Comparison of ENCODE assay signal across 11 mouse cellular contexts in the genomic region with DNA sequence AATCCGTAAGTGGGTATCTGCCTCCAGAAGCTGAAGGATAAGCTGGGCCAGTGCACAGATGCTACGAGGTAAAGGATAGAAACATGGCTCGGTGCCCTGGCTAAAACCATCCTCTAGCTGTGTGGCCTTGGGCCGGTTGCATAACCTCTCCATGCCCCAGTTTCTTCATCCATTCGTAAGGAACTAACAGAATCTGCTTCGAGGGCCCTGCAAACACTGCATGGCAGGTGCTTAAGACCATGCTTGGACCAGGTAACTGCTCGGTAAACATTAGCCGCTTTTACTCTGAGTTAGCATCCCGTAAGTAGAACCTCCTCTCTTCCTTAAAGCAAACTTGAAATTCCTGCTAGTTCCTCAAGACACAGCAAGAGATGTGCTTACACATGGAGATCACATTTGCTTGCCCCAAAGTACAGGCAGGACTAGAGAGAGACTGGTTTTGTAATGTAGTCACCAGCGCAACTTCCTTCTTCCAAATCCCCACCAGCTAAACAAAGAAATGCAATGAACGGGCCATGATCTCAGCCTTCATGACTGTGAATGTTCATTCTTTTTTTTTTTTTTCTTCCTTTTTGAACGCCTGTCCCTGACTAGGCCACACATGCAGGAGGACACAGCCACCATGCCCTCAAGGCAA. TPM values are rescaled to one million over a fixed set of nuclear protein-coding genes. Genes with fewer than 3 reads are reported as not detected.
DNase-seq lines count a peak whose midpoint lies in the region; ATAC-seq and TF ChIP-seq lines count a peak whose summit lies in the region.
"Had no signal": no experiment of that assay in that cellular context is flagged by ENCODE, and none has a peak within 500 bp of the region (broad histone marks: within the 10 kb centered on the region; RNA-seq: fewer than 3 reads in every experiment).

No protein-coding gene starts in this region.

- peaks cover 5% of the 10 kb centered on the region; the same call in 1 of the 2 replicates for H3K36me3 ChIP-seq in forebrain, embryonic 14.5 days (ENCODE audit: control insufficient read depth, insufficient read depth, low read length)
- no peaks in the 10 kb centered on the region for H3K36me3 ChIP-seq in forebrain, embryonic 11.5 days (ENCODE audit: control insufficient read depth, insufficient read depth, low read length)
- H3K36me3 ChIP-seq in liver, adult 2 months (ENCODE audit: control insufficient read depth, insufficient read depth, low read length): no peaks in the 10 kb centered on the region
- H3K36me3 ChIP-seq in liver, embryonic 11.5 days (ENCODE audit: control insufficient read depth, insufficient read depth, low read length): no peaks in the 10 kb centered on the region
- no peaks in the 10 kb centered on the region for H3K36me3 ChIP-seq in macrophage (ENCODE audit: inconsistent target)
- peaks cover 69% of the 10 kb centered on the region for H3K36me3 ChIP-seq in hindbrain, embryonic 10.5 days
- H3K36me3 ChIP-seq: neural tube, embryonic 12.5 days had no signal

- no peak overlapping the region for H3K9ac ChIP-seq in forebrain, embryonic 14.5 days (ENCODE audit: low read length)
- H3K9ac ChIP-seq in forebrain, embryonic 11.5 days (ENCODE audit: low read length): no peak overlapping the region
- H3K9ac ChIP-seq in liver, adult 2 months (ENCODE audit: low read depth, low read length): no peak overlapping the region
- no peak overlapping the region for H3K9ac ChIP-seq in liver, embryonic 11.5 days (ENCODE audit: low read depth, low read length)
- H3K9ac ChIP-seq: embryonic facial prominence, embryonic 12.5 days; limb, embryonic 15.5 days; neural tube, embryonic 12.5 days had no signal

- H3K9me3 ChIP-seq in forebrain, embryonic 14.5 days (replicated peaks; ENCODE audit: control insufficient read depth, low read length): no peaks in the 10 kb centered on the region
- H3K9me3 ChIP-seq in forebrain, embryonic 11.5 days (ENCODE audit: control insufficient read depth, low read length): no peaks in the 10 kb centered on the region
- H3K9me3 ChIP-seq in liver, embryonic 11.5 days (ENCODE audit: control insufficient read depth, low read length): no peaks in the 10 kb centered on the region
- no peaks in the 10 kb centered on the region for H3K9me3 ChIP-seq in hindbrain, embryonic 10.5 days
- H3K9me3 ChIP-seq: embryonic facial prominence, embryonic 12.5 days; limb, embryonic 15.5 days; neural tube, embryonic 12.5 days had no signal

- H3K4me2 ChIP-seq in forebrain, embryonic 14.5 days (ENCODE audit: low read length): no peak overlapping the region
- no peak overlapping the region for H3K4me2 ChIP-seq in forebrain, embryonic 11.5 days (ENCODE audit: low read depth, low read length, severe bottlenecking)
- H3K4me2 ChIP-seq in liver, embryonic 11.5 days: no peak overlapping the region
- H3K4me2 ChIP-seq: embryonic facial prominence, embryonic 12.5 days; limb, embryonic 15.5 days; neural tube, embryonic 12.5 days had no signal

- no peak for TF ChIP-seq POLR2A in liver, adult 2 months (IDR thresholded peaks at IDR 0.05; ENCODE audit: extremely low read depth, insufficient read depth, low read length)

- peaks cover 27% of the 10 kb centered on the region for H3K4me1 ChIP-seq in forebrain, embryonic 14.5 days (ENCODE audit: control insufficient read depth, insufficient read depth, low read length)
- no peaks in the 10 kb centered on the region; the same call in 1 of the 2 replicates for H3K4me1 ChIP-seq in forebrain, embryonic 11.5 days (replicated peaks; ENCODE audit: control insufficient read depth, insufficient read depth, low read length)
- peaks cover 2% of the 10 kb centered on the region; the same call in 1 of the 2 replicates for H3K4me1 ChIP-seq in liver, adult 2 months (ENCODE audit: control insufficient read depth, insufficient read depth, low read length)
- no peaks in the 10 kb centered on the region for H3K4me1 ChIP-seq in liver, embryonic 11.5 days (replicated peaks; ENCODE audit: control insufficient read depth, insufficient read depth, low read length)
- H3K4me1 ChIP-seq in hindbrain, embryonic 10.5 days (replicated peaks): peaks cover 28% of the 10 kb centered on the region
- H3K4me1 ChIP-seq: neural tube, embryonic 12.5 days had no signal

- no peaks in the 10 kb centered on the region for H3K27me3 ChIP-seq in forebrain, embryonic 14.5 days (replicated peaks; ENCODE audit: control insufficient read depth, insufficient read depth, low read length)
- no peaks in the 10 kb centered on the region for H3K27me3 ChIP-seq in forebrain, embryonic 11.5 days (ENCODE audit: control insufficient read depth, insufficient read depth, low read length)
- H3K27me3 ChIP-seq in liver, adult 2 months (ENCODE audit: control insufficient read depth, insufficient read depth, low read length): no peaks in the 10 kb centered on the region
- H3K27me3 ChIP-seq in liver, embryonic 11.5 days (replicated peaks; ENCODE audit: control insufficient read depth, insufficient read depth, low read length): no peaks in the 10 kb centered on the region
- H3K27me3 ChIP-seq in hindbrain, embryonic 10.5 days (ENCODE audit: insufficient read depth, poor library complexity, severe bottlenecking): no peaks in the 10 kb centered on the region
- H3K27me3 ChIP-seq: embryonic facial prominence, embryonic 12.5 days; limb, embryonic 15.5 days; neural tube, embryonic 12.5 days had no signal

- peak overlapping the region; percentile 65 for H3K27ac ChIP-seq in forebrain, embryonic 14.5 days (ENCODE audit: low read depth, low read length)
- H3K27ac ChIP-seq in forebrain, embryonic 11.5 days (ENCODE audit: low read depth, low read length): no peak overlapping the region
- no peak overlapping the region for H3K27ac ChIP-seq in liver, adult 2 months (replicated peaks; ENCODE audit: insufficient read depth, low read depth, low read length)
- H3K27ac ChIP-seq in liver, embryonic 11.5 days (ENCODE audit: low read depth, low read length): no peak overlapping the region
- H3K27ac ChIP-seq in macrophage: peak overlapping the region; percentile 55
- no peak overlapping the region for H3K27ac ChIP-seq in hindbrain, embryonic 10.5 days
- H3K27ac ChIP-seq: embryonic facial prominence, embryonic 12.5 days; limb, embryonic 15.5 days; neural tube, embryonic 12.5 days had no signal

- no peak for ATAC-seq in forebrain, embryonic 14.5 days
- no peak for ATAC-seq in forebrain, embryonic 11.5 days (replicated peaks; ENCODE audit: low FRiP score)
- ATAC-seq in liver, embryonic 11.5 days (replicated peaks; ENCODE audit: low FRiP score): no peak

- DNase-seq in forebrain, embryonic 14.5 days (ENCODE audit: low spot score): no peak
- DNase-seq in forebrain, embryonic 11.5 days (ENCODE audit: low spot score): no peak
- peak; percentile 46 for DNase-seq in liver, adult 2 months (ENCODE audit: extremely low read depth, low read depth, low spot score)
- DNase-seq in liver, embryonic 11.5 days (ENCODE audit: low spot score): no peak
- DNase-seq in cerebellum, postnatal 36 days: peak; percentile 79 to 83
- DNase-seq in hindbrain, embryonic 10.5 days (ENCODE audit: low spot score): no peak
- no peak for DNase-seq in gastrocnemius, adult 8-10 months (ENCODE audit: low spot score in 2 of 2)

- WGBS in forebrain, embryonic 14.5 days: 81% methylated on average over 12 of the region's 12 CpGs
- WGBS in forebrain, embryonic 11.5 days: 89% methylated on average over 12 of the region's 12 CpGs
- 64% methylated on average over 12 of the region's 12 CpGs for WGBS in liver, adult 2 months
- WGBS in liver, embryonic 11.5 days: 78% methylated on average over 12 of the region's 12 CpGs
- WGBS in macrophage (ENCODE audit: missing documents): 41% methylated on average over 12 of the region's 12 CpGs
- 87% methylated on average over 12 of the region's 12 CpGs for WGBS in hindbrain, embryonic 10.5 days

- no peak for TF ChIP-seq CTCF in liver, adult 2 months (IDR thresholded peaks at IDR 0.05; ENCODE audit: low read depth, low read length)

- H3K4me3 ChIP-seq in forebrain, embryonic 14.5 days (ENCODE audit: low read depth, low read length): no peak overlapping the region
- H3K4me3 ChIP-seq in forebrain, embryonic 11.5 days (ENCODE audit: low read depth, low read length): no peak overlapping the region
- H3K4me3 ChIP-seq in liver, adult 2 months (ENCODE audit: insufficient read depth, low read depth, low read length): no peak overlapping the region
- H3K4me3 ChIP-seq in liver, embryonic 11.5 days (ENCODE audit: low read depth, low read length): no peak overlapping the region
- no peak overlapping the region for H3K4me3 ChIP-seq in macrophage (ENCODE audit: inconsistent target)
- H3K4me3 ChIP-seq in hindbrain, embryonic 10.5 days: no peak overlapping the region
- H3K4me3 ChIP-seq: embryonic facial prominence, embryonic 12.5 days; limb, embryonic 15.5 days; neural tube, embryonic 12.5 days had no signal

- no peaks in the 10 kb centered on the region for H3K79me2 ChIP-seq in liver, adult 2 months (ENCODE audit: control insufficient read depth, insufficient read depth, low read length)
- peaks cover 16% of the 10 kb centered on the region; the same call in 1 of the 2 replicates for H3K79me2 ChIP-seq in macrophage (ENCODE audit: inconsistent target)

RNA-seq across cellular contexts. Expression of gene Nuak1, which starts 28.0 kb away (rescaled TPM):
- 12.6 and 12.9 TPM in 2 replicates for polyA plus RNA-seq in forebrain, embryonic 14.5 days (2014; fragmentation: Nextera tagmentation; extraction: Ambion mirVana)
- polyA plus RNA-seq in forebrain, embryonic 11.5 days (2014; fragmentation: Nextera tagmentation; extraction: Ambion mirVana): 2.9 and 3.6 TPM in 2 replicates
- 0.65 and 0.87 TPM in 2 replicates for total RNA-seq in liver, adult 2 months (2014; rRNA removed)
- polyA plus RNA-seq in liver, adult 2 months (2012; rRNA removed): 1.4 and 2.8 TPM in 2 replicates
- 0.47 and 0.70 TPM in 2 replicates for polyA plus RNA-seq in liver, embryonic 11.5 days (2014; fragmentation: Nextera tagmentation; extraction: Ambion mirVana)
- total RNA-seq in macrophage (2018; cell fraction: chromatin; rRNA removed): 1 to 10 TPM; 1.2 to 9.6 (median 6.5) TPM
- 1 to 10 TPM; 1.3 to 8.7 (median 5.2) TPM for total RNA-seq in macrophage (2018; cell fraction: cytosol; rRNA removed)
- total RNA-seq in macrophage (2018; cell fraction: nucleus; rRNA removed): 10 to 100 TPM in 3 of 26 experiments, 1 to 10 TPM in 23; 2.1 to 13.0 (median 6.1) TPM
- 3.9 to 5.7 TPM (median 4.6 TPM) in 3 replicates for polyA plus RNA-seq in macrophage (2018)
- polyA plus RNA-seq in hindbrain, embryonic 10.5 days (2016; fragmentation: Nextera tagmentation; extraction: Ambion mirVana): 3.1 and 3.7 TPM in 2 replicates
- 10 to 100 TPM; 16.4 to 23.6 (median 17.2) TPM for total RNA-seq in gastrocnemius, adult 8-10 months (2022)

Comparison
In these comparisons a context has a peak if more than half of its experiments do, and no peak if none do; other contexts are left out.
1. DNase-seq: peak in liver, adult 2 months (single experiment) and cerebellum, postnatal 36 days (2 of 2); none in forebrain, embryonic 14.5 days (single experiment), forebrain, embryonic 11.5 days (single experiment), liver, embryonic 11.5 days (single experiment), hindbrain, embryonic 10.5 days (single experiment) and gastrocnemius, adult 8-10 months (0 of 2).
2. H3K27ac ChIP-seq: peak in forebrain, embryonic 14.5 days (single experiment) and macrophage (single experiment); none in forebrain, embryonic 11.5 days (single experiment), liver, adult 2 months (single experiment), liver, embryonic 11.5 days (single experiment) and hindbrain, embryonic 10.5 days (single experiment).